Mouse (Mus musculus) lung, postnatal 0 days (tissue): ENCODE measurements around the gene Gfod2.

Experiments used
- CTCF ChIP-seq: IDR thresholded peaks from 2 replicates; pipeline ENCODE4 v1.5.1; 2016; ENCODE audit warnings: antibody characterized with exemption, mild to moderate bottlenecking
- EP300 ChIP-seq: IDR thresholded peaks from 2 replicates; pipeline ENCODE4 v1.6.1; 2016; ENCODE audit warnings: antibody characterized with exemption, mild to moderate bottlenecking, control low read depth

GRCm38 (mm10) chr8:105685325-105685724 lies 73.1 kb downstream of the Gfod2 start:
- TF ChIP-seq CTCF (no peak), EP300 (no peak)
